Mouse (Mus musculus): Measurements from ENCODE around the gene Cytip. TPM values are rescaled to one million over a fixed set of nuclear protein-coding genes. Genes with fewer than 3 reads are reported as not detected.

The Cytip gene
- total RNA-seq, 4 experiments from 2014 or later = 15.7 to 22.5 (median 20.4) TPM

GRCm38 (mm10) chr2:58094818-58095217, 100.5 kb downstream of the Cytip start:
- no peak for DNase-seq

DNA sequence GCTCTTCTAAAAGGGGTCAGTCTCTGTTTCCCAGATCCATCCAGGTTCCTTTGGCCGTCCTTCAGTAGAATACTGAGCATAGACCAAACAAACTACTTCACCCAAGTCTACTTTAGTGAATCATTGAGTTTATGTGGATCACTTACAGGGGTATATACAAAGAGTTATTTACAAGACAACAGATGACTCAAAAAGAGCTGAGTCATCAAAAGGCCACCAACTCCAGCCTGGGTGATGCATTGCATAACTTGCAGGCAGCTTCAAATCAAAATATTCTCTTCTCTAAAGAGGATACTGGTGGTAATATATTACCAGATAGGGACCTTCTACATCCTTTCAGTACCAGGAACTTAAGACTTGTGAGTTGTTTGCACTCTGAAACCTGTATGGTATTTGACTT, 108.9 kb downstream of the Cytip start:
- no peak for DNase-seq

- no peak for DNase-seq
These were observed 115.5 kb downstream of the Cytip start for GRCm38 (mm10) chr2:58079849-58080248.

Other genes with a start within 250 kb of the Cytip start
- not detected for gene Galnt5, start 197.6 kb downstream of the Cytip start, total RNA-seq (2022)
- not detected for gene Ermn, start 142.7 kb downstream of the Cytip start, total RNA-seq (2022)
- gene Acvr1c, start 162.4 kb upstream of the Cytip start, total RNA-seq (2022) = 10 to 100 TPM in 3 of 4 experiments, 1 to 10 TPM in 1; 9.1 to 16.3 (median 13.2) TPM